Mouse (Mus musculus): ENCODE data around the gene Mbip. TPM values are rescaled to one million over a fixed set of nuclear protein-coding genes. Genes with fewer than 3 reads are reported as not detected.

The Mbip gene
- total RNA-seq (2015; ENCODE audit: low replicate concordance) = 4.8 and 9.4 TPM in 2 replicates
- total RNA-seq (2017; ENCODE audit: low replicate concordance) = 7.6 and 9.3 TPM in 2 replicates

- ATAC-seq (replicated peaks; ENCODE audit: low FRiP score, poor library complexity, severe bottlenecking) = peak; percentile 100
Measured at GRCm38 (mm10) chr12:56345367-56346089, at the start of gene Mbip. Gene Mbip (minus strand): TSS chr12:56345894.

DNA sequence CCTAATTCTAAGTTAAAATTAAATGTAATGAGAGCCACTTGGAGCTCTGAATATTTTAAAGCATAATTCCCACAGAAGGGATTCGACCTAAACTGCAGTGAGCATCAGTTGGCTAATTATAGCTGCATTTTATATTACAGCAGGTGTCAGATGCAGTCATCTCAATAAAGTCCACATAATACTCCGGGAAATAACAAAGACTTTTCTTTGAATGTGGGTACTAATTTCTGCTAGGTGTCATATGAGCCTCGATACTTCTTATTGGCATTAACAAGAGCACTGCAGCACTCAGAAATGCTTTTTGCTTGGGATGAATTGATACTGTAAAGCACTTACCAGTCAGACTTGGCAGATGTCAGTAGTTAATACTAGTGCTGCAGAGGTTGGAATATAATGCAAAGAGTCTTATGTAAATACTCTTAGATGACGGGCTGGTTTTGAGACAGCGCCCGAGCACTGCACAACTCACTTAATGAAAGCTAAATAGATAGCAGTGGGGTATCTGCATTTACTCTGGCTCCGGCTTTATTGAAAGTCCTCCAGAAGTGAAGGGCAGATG is 42.0 kb upstream of the Mbip start:
- ATAC-seq (replicated peaks; ENCODE audit: low FRiP score, poor library complexity, severe bottlenecking) = no peak

- no peak for ATAC-seq (replicated peaks; ENCODE audit: low FRiP score, poor library complexity, severe bottlenecking)
Measured at GRCm38 (mm10) chr12:56386955-56387646, 41.4 kb upstream of the Mbip start.

DNA sequence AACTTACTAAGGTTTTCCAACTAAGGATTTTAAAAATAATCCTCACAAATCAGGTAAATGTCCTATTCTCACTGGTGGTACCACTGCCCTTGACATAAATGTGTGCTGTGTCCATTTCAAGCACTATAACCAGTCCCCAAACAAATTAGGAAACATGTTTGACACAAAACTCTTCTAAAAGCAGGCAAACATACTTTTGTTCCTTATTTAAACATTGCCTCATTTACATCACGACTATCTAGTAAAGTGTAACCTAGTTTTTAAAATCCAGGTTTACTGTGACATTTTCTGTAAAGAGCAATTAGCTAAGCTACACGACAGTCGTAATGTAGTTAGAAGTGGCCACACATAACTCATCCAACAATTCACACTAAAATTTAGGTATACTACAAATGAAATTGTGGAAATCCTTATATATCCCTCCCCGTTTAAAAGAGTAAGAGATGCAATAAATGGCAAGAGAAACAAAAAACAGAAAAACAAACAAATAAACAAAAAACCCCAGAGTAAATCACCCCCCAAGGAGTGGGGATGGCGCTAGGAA is 851 bp downstream of the Mbip start:
- ATAC-seq (replicated peaks; ENCODE audit: low FRiP score, poor library complexity, severe bottlenecking) = 0 out of 2 replicates have a peak, but pooled peaks have one; percentile 19

DNA sequence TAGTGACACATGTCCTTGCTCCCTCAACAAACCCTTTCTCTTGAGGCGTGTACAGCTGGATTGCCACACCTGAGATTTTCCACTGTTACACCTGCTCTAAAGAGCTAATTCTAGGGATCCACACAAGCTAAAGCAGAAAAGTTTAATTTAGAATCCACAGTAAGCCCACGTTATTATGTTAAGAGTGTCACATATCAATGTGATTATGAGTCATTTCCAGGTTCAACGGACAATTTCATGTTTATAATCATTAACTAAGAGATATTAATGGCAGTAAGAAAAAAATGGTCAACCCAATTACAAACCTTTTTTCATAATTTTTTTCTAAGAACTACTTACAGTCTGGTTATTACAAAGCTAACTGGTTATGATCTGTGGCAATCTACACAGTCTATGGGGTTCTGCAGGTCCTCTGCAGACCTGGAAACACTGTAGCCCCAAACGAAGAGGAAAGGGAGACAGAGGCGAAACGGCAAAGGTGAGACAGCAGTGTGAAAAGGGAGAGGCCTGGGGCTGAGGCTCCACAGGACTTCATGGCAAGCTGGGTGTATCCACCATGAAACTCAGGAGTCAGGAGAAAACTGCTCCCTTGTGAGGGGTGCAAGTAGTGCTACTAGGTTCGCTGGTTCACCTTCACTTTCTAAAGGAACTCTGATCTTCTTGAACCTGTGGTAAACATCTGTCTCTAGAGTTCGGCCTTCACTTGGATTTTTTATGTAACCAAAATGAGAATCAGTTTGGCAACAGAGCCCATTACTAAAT is 6.2 kb downstream of the Mbip start:
- no peak for ATAC-seq (replicated peaks; ENCODE audit: low FRiP score, poor library complexity, severe bottlenecking)

DNA sequence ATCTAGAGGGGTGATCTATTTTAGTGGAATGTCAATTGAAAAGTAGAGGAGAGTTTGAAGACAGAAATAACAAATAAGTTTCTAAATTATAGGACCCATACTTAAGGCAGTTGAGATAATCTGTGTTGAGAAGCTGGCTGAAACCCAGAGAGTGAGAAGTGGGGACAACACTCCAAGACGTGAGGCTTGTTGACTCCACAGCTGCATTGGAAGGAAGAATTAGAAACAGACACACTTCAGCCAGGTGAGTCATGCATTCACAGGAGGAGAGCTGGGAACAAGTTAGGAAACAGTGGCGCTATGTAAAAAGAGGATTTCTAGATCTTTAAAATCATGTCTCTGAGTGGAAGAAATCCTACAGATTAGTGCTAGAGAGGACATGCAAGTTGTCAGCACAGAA is 12.2 kb downstream of the Mbip start:
- ATAC-seq (replicated peaks; ENCODE audit: low FRiP score, poor library complexity, severe bottlenecking) = no peak

- no peak for ATAC-seq (replicated peaks; ENCODE audit: low FRiP score, poor library complexity, severe bottlenecking)
Measured at GRCm38 (mm10) chr12:56332475-56332874, 13.2 kb downstream of the Mbip start.

- ATAC-seq (replicated peaks; ENCODE audit: low FRiP score, poor library complexity, severe bottlenecking) = no peak
Measured at GRCm38 (mm10) chr12:56327448-56327998, 18.2 kb downstream of the Mbip start.

GRCm38 (mm10) chr12:56325851-56326250 is 19.8 kb downstream of the Mbip start:
- no peak for ATAC-seq (replicated peaks; ENCODE audit: low FRiP score, poor library complexity, severe bottlenecking)

- ATAC-seq (replicated peaks; ENCODE audit: low FRiP score, poor library complexity, severe bottlenecking) = no peak
Measured at GRCm38 (mm10) chr12:56318941-56319340, 26.8 kb downstream of the Mbip start.

DNA sequence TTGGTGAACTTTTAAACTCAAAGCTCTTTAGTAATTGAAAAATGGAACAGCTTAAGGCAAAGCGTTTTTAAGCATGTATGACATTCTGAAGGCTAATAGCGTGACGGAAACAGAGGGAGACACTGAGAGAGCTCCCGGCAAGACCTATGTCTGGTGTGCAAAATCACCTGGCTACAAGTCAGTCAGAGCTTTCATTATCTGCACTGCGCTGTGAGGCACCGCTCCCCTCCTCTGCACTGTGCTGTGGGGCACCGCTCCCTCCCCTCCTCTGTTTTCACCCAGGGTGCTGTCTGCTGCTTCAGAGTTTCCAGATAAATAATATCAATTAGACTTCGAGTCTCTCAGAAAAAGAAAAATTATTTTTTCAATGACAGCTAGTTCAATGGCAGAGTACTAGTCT is 27.6 kb downstream of the Mbip start:
- no peak for ATAC-seq (replicated peaks; ENCODE audit: low FRiP score, poor library complexity, severe bottlenecking)

GRCm38 (mm10) chr12:56305758-56306157 is 39.9 kb downstream of the Mbip start:
- ATAC-seq (replicated peaks; ENCODE audit: low FRiP score, poor library complexity, severe bottlenecking) = no peak

DNA sequence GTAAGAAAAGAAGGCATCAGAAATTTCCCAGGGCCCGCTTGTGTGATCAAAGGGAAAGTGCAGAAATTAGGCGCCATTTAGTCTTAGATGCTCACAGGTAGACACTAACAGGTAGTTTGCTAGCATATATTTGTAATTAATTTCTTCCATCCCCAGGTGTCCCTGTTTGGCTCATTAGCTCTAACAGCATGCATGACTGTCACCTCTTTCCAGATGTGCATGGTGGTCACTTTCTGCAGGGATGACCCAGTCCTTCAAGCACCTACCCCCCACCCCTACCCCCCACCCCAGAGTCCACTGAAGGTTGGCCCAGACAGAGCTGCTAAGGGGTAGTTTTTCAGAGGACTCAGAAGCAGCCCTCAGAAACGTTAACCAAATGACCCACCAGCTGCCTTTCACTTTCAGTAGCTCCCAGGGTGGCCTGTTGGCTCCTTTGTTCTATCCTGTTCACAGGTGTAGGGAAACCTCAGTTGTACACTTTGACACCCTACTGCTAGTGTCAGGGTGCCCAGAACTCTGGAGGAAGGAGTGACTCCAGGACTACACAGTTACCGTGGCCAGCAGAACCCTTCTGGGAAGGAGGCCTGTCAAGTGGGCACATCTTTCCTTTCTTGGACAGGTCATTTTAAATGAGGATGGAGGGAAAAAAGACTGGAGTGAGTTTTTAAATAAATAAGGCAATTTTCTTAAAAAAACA is 43.2 kb downstream of the Mbip start:
- ATAC-seq (replicated peaks; ENCODE audit: low FRiP score, poor library complexity, severe bottlenecking) = no peak

DNA sequence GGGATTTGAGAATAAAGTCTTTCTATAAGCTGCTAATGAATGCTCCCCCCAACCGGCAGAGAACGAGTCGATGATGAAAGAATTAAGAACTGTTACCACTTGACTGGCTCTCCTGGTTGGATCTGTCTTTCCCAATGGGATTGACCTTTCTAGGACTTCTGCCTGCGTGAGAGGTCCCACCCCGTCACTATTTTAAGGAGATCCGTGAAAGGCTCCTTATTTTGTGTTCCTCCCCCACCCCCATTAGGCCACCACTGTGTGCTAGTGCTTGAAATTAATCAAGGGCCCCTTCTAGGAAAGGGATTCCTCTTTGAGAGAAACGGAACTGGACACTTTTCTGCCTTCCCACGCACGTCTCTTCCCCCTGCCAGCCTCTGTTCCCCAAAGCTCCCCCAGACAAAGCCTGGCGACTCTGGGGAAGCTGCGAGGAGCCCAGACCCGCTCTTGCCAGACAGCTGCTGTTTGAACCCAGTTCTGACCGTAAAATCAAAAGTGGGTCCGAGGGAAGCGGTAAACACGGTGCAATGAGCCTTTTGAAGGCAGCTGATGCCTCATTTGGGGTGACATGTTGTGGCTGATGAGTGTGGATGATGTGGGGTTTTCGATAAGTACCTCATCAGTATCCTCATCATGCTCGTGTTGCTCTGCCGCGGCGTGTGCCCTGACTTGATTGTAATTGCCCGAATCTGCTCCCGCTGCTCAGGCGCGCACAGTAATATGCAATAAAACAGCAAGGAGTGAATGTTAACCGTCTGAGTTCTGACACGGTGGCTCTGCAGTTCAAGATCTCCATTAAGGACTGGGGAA is 44.0 kb downstream of the Mbip start:
- no peak for ATAC-seq (replicated peaks; ENCODE audit: low FRiP score, poor library complexity, severe bottlenecking)

GRCm38 (mm10) chr12:56299610-56300009 is 46.1 kb downstream of the Mbip start:
- no peak for ATAC-seq (replicated peaks; ENCODE audit: low FRiP score, poor library complexity, severe bottlenecking)

GRCm38 (mm10) chr12:56298919-56299318 is 46.8 kb downstream of the Mbip start:
- no peak for ATAC-seq (replicated peaks; ENCODE audit: low FRiP score, poor library complexity, severe bottlenecking)

DNA sequence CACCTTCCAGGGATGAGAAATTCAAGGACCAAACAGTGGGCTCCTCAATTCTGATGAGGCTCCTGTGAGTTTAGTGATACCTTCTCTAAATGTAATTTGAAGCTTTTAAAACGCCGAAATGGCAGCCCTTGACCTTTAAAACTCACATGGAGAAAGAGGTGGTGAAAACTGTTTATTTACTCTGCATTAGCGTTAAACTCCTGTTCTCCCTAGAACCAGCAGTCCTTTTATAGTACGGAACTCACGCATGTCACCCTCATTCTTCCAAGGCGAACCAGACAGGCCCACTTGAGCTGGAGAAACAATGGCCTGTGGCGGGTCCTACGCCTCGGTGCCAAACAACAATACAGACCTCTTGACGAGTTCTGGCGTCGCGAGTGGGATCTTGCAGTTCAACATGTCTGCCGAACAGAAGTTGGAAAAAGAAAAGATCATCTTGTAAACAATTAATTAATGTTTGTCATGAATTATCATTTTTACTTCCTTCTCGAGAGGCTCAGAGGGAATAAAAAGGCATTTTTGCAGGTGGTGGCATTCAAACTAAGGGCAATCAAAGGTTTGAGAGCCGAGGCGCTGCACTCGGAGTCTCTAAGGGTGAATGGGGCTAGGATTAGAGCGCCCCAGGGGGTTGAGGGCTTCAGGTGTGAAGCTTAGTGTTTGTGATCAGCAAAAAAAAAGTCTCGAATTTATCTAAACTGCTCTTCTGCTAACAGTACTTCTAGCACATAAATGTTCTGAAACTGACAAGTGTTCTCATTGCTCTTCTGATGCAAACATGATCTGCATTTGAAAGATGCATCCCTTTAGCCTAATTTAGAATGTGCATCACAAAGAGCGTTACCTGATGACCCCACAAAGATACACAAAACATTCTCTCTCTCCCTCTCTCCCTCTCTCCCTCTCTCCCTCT is 47.5 kb downstream of the Mbip start:
- ATAC-seq (replicated peaks; ENCODE audit: low FRiP score, poor library complexity, severe bottlenecking) = no peak

Measured in erythroblast, adult 5-6 weeks (primary cell).